Mouse (Mus musculus): ENCODE results near the gene Nup62cl.

DNA sequence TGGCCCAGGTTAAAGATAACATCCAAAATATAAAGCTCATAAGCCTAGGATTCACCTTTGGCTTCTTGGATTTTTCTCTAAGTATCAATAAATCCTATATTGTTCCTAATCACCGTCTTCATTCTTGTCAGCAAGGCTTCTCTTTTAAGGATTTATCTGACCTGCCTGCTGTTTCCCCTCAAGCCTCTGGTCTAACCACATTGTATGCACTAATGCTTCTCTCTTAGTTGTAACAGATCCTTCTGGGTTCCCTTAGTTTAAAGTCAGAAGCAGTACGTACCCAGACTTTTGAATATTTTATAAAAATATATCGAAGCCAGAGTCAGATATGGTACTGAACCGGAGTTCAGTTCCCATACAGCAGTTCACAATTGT lies 63.8 kb downstream of the Nup62cl start:
- TF ChIP-seq ZC3H11A (IDR thresholded peaks at IDR 0.05; ENCODE audit: borderline replicate concordance, low read depth, low read length) = no peak
- no peak for TF ChIP-seq CHD2 (IDR thresholded peaks at IDR 0.05; ENCODE audit: low read depth, low read length)
- TF ChIP-seq HCFC1 (IDR thresholded peaks at IDR 0.05; ENCODE audit: borderline replicate concordance, insufficient read depth, low read length) = no peak

All from ES-E14 (cell line).